Mouse (Mus musculus) thymus, adult 2 months (tissue): Measurements from ENCODE around the gene B4galt1. TPM values are rescaled to one million over a fixed set of nuclear protein-coding genes. Genes with fewer than 3 reads are reported as not detected.

Source experiments
- DNase-seq: peaks from one replicate; pipeline ENCODE4 v3.0.0; 2021
- H3K27ac ChIP-seq: fragments of 200-500 bp; 2 replicates; pipeline ENCODE4 v1.5.1; 2012; ENCODE audit warnings: low read length, control low read depth; ENCODE audit not compliant: control insufficient read depth, insufficient read depth
- H3K27me3 ChIP-seq: fragments of 200-500 bp; 2 replicates; pipeline ENCODE4 v1.6.1; 2012; ENCODE audit warnings: mild to moderate bottlenecking, low read length, moderate library complexity, mixed read lengths; ENCODE audit not compliant: control insufficient read depth, insufficient read depth
- H3K36me3 ChIP-seq: fragments of 200-500 bp; 2 replicates; pipeline ENCODE4 v1.6.1; 2012; ENCODE audit warnings: mild to moderate bottlenecking, low read length, moderate library complexity; ENCODE audit not compliant: control insufficient read depth, insufficient read depth
- H3K4me1 ChIP-seq: fragments of 200-500 bp; replicated peaks from 2 replicates; pipeline ENCODE4 v1.6.1; 2012; ENCODE audit warnings: low read length; ENCODE audit not compliant: control insufficient read depth, insufficient read depth
- H3K4me3 ChIP-seq: fragments of 200-500 bp; 2 replicates; pipeline ENCODE4 v1.5.1; 2012; ENCODE audit warnings: mild to moderate bottlenecking, low read length, control low read depth, moderate library complexity; ENCODE audit not compliant: control insufficient read depth, insufficient read depth
- CTCF ChIP-seq: fragments of 200-500 bp; IDR thresholded peaks from 2 replicates; pipeline ENCODE4 v1.5.1; 2012; ENCODE audit warnings: mild to moderate bottlenecking, control low read depth, low read length, moderate library complexity, borderline replicate concordance; ENCODE audit not compliant: control insufficient read depth, poor library complexity, insufficient read depth; ENCODE audit errors: extremely low read depth
- POLR2A ChIP-seq: fragments of 200-500 bp; IDR thresholded peaks from 2 replicates; pipeline ENCODE4 v1.6.1; 2012; ENCODE audit warnings: mild to moderate bottlenecking, low read length, control low read depth, moderate library complexity; ENCODE audit not compliant: control insufficient read depth, poor library complexity, insufficient read depth; ENCODE audit errors: extremely low read depth
- WGBS: fragments of 180-500 bp; shearing (Covaris S2); methylation state at CpG from one replicate; pipeline ENCODE4 v1.1.7; 2018; 5-methylcytosine and 5-hydroxymethylcytosine counted together
- polyA plus RNA-seq: library from polyadenylated mRNA; depleted of rRNA; stranded (reverse); fragments of >200 nt; gene quantifications from 2 replicates; pipeline ENCODE4 v1.2.3, GENCODE M21; 2012

Gene B4galt1
- polyA plus RNA-seq, 1 experiment = 34.1 TPM

DNA sequence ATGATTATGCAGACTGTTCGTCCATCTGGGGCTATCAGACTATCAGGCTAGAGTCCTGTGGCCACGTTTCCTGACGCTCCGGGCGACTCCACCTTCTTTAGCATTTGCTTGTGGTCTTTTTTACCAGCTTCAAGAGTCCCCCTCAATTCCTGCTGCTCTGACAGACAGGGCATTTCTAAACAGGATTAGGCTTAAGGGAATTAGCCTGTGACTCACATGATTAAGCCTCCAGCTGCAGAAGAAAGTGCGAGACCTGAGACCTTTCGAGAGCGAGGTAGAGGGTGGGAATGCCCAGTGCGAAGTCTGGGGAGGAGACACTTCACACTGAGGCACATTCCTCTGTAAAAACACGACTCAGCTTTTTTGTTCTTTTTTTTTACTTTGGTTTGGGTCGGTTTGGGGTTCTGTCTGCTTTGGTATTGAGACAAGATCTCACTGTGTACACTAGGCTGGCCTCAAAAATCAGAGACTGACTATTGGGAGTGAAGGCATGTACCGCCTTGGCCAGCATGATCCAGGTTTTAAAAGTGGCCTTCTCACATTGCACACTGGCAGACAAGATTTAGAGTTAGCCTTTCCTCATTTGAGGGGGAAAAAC, 37.9 kb downstream of the B4galt1 start:
- Histone ChIP-seq H3K27ac (no peak overlapping the region), H3K36me3 (peaks cover 12% of the 10 kb centered on the region), H3K4me3 (no peak overlapping the region), H3K4me1 (peaks cover 6% of the 10 kb centered on the region; the same call in 1 of the 2 replicates), H3K27me3 (no peaks in the 10 kb centered on the region)
- WGBS = 69% methylated on average over 12 of the region's 12 CpGs
- no peak for TF ChIP-seq POLR2A
- no peak for TF ChIP-seq CTCF
- DNase-seq = no peak

GRCm38 (mm10) chr4:40815120-40815519, 38.7 kb downstream of the B4galt1 start:
- TF ChIP-seq POLR2A = no peak
- no peak for TF ChIP-seq CTCF
- Histone ChIP-seq H3K4me1 (peaks cover 5% of the 10 kb centered on the region; the same call in 1 of the 2 replicates), H3K27ac (no peak overlapping the region), H3K27me3 (no peaks in the 10 kb centered on the region), H3K4me3 (no peak overlapping the region), H3K36me3 (peaks cover 15% of the 10 kb centered on the region)
- 52% methylated on average over 3 of the region's 3 CpGs for WGBS
- DNase-seq = no peak

DNA sequence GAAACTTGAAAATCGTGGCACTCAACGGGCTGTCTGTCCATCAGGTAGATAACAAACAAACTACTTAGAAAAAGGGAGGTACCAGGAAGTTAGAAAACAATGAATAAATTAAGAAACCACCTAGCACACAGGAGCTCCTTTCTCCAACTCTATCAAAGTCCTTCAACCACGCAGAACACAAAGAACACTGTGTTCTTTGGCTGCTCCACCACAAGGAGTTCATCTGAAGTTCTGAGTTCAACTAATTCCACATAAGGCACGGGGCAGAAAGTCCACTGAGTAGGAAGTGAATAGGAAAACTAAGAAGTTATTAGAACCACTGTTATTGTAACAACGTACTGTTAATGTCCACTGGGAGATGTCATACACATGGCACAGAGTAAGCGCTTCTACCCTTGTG, 39.4 kb downstream of the B4galt1 start:
- Histone ChIP-seq H3K36me3 (peaks cover 15% of the 10 kb centered on the region), H3K4me1 (peaks cover 4% of the 10 kb centered on the region; the same call in 1 of the 2 replicates), H3K4me3 (no peak overlapping the region), H3K27ac (no peak overlapping the region), H3K27me3 (no peaks in the 10 kb centered on the region)
- TF ChIP-seq POLR2A = no peak
- no peak for TF ChIP-seq CTCF
- 86% methylated on average over 6 of the region's 6 CpGs for WGBS
- no peak for DNase-seq

DNA sequence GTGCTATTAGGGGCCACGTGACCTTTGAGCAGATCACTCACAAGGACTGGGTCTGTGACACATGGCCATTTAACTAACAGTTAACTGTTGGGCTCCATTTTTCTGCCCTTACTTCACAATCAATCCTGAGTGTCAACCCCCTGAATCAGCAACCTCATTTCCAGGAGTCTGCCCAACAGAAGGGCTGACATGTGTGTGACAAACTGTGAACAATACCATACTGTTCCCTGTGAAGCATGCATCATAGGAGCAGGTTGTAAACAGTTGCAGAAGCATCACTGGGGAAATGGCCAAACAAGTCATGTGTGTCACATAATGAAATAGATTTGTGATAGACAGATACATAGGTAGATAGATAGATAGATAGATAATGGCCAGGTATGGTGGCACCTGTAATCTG, 40.9 kb downstream of the B4galt1 start:
- 97% methylated on average over 1 of the region's 1 CpGs for WGBS
- no peak overlapping the region for H3K27ac ChIP-seq
- no peak for DNase-seq
- H3K4me1 ChIP-seq = peaks cover 4% of the 10 kb centered on the region; the same call in 1 of the 2 replicates
- TF ChIP-seq POLR2A = no peak
- no peak for TF ChIP-seq CTCF
- H3K4me3 ChIP-seq = no peak overlapping the region
- H3K36me3 ChIP-seq = peaks cover 24% of the 10 kb centered on the region
- no peaks in the 10 kb centered on the region for H3K27me3 ChIP-seq

DNA sequence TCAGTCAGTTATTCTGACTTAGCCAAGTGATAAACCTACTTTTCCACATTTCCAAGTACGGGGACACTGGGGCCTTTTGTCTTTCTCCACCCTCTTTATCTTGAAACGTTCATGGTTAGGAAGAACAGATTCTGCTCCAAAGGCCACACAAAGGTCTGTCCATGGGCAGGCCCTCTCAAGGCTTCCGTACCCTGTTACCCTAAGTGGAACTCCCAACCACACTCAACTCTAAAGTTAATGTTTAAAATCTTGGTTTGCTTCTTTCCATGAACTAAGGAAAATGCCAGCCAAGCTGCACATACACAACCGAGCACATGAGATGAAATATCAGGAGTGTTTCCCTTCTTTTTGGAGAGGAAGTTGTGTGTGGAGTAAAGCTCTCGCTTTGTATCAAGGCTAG, 43.3 kb downstream of the B4galt1 start:
- Histone ChIP-seq H3K36me3 (peaks cover 42% of the 10 kb centered on the region), H3K27ac (no peak overlapping the region), H3K4me3 (no peak overlapping the region), H3K4me1 (no peaks in the 10 kb centered on the region), H3K27me3 (no peaks in the 10 kb centered on the region)
- TF ChIP-seq CTCF (no peak), POLR2A (no peak)
- DNase-seq = no peak
- 91% methylated on average over 5 of the region's 5 CpGs for WGBS

GRCm38 (mm10) chr4:40807382-40807781, 46.4 kb downstream of the B4galt1 start:
- H3K4me3 ChIP-seq = no peak overlapping the region
- H3K27me3 ChIP-seq = no peaks in the 10 kb centered on the region
- H3K4me1 ChIP-seq = no peaks in the 10 kb centered on the region
- H3K36me3 ChIP-seq = peaks cover 47% of the 10 kb centered on the region
- 96% methylated on average over 4 of the region's 4 CpGs for WGBS
- DNase-seq = no peak
- TF ChIP-seq POLR2A = no peak
- TF ChIP-seq CTCF = no peak
- no peak overlapping the region for H3K27ac ChIP-seq

- Histone ChIP-seq H3K27me3 (no peaks in the 10 kb centered on the region), H3K36me3 (peaks cover 36% of the 10 kb centered on the region), H3K4me3 (no peak overlapping the region), H3K27ac (no peak overlapping the region), H3K4me1 (no peaks in the 10 kb centered on the region)
- no peak for TF ChIP-seq CTCF
- no peak for TF ChIP-seq POLR2A
- no peak for DNase-seq
- 97% methylated on average over 8 of the region's 8 CpGs for WGBS
Measured at GRCm38 (mm10) chr4:40805401-40805800, 48.4 kb downstream of the B4galt1 start.
